Mouse (Mus musculus) CD4-positive helper T cell, adult 2 months (primary cell): ENCODE results near the gene Cgnl1.
A peak's percentile ranks its signal among the peaks of the same experiment; 100 is the strongest.

ENCODE experiments used
- DNase-seq: peaks from one replicate; pipeline ENCODE4 v3.0.0-alpha.2; 2012; ENCODE audit warnings: low read depth, missing footprints, low spot score

The Cgnl1 gene

DNA sequence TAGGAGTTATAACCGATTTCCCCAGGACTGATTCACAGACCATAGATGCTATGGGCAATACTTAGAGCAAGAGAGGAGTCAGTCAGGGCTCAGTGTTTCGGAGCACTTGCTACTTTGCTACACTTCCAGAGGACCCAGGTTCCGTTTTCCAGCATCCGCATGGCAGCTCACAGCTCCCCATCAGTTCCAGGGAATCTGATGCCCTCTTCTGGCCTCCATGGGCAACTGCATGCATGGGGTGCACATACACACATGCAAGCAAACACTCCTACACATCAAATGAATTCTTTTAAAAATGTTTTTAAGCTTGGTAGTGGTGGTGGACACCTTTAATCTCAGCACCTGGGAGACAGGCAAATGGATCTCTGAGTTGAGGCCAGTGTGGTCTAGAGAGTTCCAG lies 98.9 kb downstream of the Cgnl1 start:
- DNase-seq = no peak

DNA sequence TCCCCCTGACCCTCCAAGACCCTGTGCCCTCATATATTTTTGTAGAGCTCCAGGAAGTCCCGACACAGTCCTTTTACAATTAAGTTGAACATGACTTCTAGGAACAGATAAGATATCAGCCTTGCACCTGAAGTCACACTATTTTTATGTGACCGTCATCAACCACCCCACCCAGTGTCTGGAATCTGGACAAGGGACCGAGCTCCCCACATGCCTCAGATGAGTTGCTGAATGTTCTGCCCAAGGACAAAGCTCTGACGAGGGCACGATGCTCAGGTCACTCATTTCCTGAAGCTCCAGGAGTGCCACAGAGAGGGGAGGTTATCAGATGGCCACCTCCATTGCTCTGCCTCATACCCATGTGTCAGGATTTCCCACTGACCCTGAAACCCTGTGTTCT lies 100.7 kb downstream of the Cgnl1 start:
- no peak for DNase-seq

DNA sequence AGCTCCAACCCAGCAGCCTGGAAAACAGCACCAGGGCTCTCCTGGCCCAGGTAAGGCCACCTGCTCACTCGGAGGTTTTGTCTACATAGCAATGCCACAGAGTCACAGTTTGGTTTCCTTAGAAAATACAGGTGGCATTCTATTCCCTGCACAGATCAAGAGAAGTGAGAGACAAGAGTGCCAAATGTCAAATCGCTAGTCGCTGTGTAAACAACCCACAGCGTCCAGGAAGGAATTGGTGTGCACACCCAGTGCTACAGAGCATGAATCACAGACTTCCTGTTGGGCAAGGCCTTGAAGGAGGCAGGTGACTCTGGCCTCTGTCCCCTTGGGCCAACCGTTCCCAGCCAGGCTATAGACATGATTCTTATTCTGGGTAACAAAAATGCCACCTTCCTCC lies 103.8 kb downstream of the Cgnl1 start:
- no peak for DNase-seq

DNA sequence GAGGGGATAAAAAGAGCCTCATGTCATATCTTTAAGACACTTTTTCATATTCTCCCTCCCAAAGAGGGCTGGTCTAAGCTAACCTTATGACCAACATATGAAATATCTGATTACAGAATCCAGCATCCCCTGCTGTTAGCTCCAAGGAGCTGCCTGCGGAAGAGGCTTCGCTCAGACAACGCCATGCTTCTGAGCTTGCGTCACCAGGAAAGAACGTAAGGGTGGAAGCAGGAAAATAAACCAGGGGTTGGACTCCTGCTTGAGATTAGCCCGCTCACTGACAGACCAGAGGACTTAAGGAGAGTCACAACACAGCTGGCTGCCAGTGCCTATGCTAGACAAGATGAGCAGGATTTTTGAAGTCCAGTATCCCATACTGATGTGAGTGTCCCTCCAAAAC lies 105.0 kb downstream of the Cgnl1 start:
- no peak for DNase-seq

DNA sequence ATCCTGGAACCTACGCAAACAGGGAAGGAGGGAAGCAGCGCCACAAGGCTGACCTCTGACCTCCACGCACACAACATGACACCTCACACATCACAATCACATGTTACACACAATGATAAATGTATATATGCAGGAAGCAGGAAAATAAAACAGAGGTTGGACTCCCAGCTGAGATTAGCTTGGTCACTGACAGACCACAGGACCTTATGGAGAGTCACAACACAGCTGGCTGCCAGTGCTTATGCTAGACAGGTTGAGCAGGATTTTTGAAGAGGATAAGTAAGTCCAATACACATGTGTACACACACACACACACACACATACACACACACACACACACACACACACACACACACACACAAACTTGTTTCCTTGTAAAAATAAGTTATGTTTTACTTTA lies 105.9 kb downstream of the Cgnl1 start:
- DNase-seq = no peak

DNA sequence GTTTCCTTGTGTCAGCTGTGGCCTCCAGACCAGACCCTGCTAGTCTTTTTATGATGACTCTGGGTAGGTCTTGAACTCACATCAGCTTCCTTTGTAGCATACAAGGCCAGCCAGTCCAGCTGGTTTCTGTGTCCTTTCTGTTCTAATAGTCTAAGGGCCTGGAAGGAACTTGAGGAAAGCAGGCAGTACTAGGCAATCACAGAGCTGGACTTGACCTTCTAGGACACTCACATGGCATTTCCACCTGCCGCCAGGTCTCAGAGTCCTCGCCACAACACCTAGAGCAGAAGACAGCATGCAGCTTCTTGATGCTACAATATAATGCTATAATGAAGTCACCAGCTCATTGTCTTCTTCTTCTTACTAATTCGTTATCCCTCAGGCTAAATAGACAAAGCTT lies 106.5 kb downstream of the Cgnl1 start:
- no peak for DNase-seq

DNA sequence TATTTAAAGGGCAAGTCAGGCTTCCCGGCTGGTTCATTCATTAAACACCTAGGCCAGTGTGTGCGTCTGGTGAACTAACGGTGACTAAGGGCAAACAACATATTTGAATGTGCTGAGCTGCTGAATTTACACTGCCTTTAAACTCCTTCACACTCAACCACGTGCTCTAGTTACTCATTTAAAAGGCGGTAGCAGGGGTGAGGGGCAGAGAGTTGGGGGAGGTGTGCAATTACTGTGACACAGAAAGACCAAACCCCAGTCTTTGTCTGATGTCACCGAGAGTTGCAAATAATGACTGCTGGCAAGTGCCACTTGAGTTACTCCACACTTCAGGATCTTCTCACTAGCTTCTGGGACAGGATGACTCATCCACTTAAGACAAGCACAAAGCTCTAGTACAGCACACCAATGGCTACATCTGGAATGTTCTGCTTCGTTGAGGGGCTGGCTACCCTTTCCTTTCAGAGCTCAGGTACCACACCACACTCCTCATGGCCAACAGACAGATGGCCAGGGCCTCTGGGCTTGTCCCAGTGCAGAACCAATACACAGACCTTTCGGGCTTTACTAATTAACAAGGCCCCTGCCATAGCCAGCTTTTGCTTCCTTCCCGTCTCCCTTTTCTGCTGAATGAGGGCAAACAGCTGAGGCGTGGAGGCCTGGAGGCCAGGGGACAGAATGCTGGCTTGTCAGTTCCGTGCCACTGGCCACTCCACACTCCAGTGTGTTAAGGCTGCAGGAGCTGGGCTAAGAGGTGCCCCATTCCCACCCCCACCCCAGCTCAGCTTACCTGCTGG lies 107.8 kb downstream of the Cgnl1 start:
- no peak for DNase-seq

DNA sequence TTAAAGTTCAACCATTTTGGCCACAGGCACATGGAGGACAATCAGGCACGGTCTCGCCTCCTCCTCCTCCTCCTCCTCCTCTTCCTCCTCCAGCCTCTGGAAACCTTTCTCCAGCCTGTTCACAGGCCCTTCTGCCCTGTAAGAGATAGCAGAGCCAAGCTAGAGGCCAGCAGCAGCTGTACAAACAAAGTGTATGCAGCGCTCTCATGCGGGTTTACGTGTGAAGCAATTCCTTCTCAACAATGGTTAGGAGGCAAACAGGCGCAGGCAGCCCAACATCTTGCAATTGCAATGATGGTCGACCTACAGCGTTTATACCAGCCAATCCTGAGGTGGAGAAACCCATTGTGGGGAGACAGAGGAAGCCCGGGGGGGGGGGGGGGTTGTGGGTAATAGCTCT lies 110.9 kb downstream of the Cgnl1 start:
- no peak for DNase-seq

DNA sequence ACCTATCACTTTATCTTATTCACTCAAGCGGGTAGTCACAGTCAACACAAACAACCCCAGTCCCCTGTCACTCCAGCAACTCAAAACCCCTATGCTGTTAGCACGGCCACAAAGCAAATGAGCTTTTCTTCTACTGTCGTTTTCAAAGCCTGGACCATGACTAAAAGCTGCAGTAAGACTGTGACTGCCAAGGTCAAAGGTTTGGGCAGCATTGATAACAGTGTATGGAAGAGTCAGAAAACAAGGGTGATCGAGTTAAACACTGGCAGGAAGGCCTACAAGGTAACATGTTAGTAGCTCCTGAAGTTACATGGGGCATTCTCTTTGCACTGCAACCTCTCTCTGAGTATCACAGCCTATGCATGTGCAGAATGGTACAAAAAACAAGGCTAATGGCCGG lies 111.7 kb downstream of the Cgnl1 start:
- DNase-seq = no peak

DNA sequence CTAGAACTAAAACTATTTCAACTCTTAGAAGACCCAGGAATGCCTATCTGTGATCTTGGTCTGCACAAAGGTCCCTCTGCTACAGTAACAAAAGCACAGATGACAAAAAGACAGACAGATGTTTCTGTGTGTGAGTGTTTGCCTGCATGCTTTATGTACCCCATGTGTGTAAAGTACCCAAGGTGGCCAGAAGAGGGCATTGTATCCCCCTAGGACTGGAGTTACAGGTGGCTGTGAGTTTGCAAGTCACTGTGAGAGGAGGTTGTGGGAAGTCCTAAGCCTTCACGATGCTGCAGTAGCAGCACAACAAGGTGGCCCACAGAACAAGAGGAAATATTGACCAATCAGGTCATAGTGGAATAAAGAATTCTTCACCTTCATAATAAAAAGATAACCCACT lies 114.2 kb downstream of the Cgnl1 start:
- no peak for DNase-seq

DNA sequence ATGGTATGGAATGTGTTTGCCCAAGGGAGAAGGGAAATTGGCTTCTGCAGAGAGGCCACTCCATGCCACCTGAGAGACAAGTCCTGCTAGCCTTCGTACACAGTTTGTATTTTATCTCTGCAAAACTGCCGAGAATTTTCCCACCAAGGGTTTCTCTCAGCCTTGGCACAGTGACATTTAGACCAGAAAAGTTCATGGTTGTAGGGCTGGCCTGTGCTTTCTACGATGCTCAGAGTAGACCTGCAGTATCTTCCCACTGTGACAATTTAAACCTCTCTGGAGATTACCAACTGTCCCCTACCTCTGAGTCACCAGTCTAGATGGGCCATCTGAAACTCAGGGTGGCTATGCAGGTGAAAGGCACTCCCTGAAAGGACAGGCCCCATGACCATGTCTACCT lies 116.5 kb downstream of the Cgnl1 start:
- DNase-seq = no peak

DNA sequence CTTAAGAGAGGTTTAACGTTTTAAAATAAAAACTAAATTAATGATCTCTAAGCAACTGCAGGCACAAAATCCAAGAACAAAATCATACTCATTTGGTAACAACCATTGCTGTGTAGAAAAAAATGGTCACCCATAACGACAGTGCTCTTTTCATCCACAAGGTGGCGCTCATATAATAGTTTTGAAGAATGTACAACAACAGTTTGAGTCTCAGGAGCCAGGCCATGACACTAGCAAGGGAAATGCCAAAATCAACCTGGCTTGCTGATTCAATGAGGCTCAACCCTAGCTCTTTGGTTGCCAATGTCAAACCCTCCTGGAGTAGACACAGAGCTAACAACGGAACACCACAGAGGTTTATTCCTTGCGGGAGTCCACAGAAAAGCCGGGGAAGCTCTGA lies 125.3 kb downstream of the Cgnl1 start:
- peak; percentile 39 for DNase-seq

DNA sequence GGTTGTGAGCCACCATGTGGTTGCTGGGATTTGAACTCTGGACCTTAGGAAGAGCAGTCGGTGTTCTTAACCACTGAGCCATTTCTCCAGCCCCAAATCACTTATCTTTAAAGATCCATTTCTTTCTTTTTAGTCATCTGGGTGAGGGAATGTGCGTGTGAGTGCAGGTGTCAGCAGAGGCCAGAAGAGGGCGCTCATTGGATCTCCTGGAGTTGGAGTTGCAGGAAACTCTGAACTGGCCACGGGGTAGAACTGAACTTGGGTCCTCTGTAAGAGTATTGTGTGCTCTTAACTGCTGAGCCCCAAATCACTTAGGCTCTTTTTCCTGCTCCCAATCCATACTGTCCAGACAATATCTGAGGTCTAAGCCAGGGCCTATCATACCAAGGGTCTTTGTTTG lies 127.8 kb downstream of the Cgnl1 start:
- DNase-seq = no peak

DNA sequence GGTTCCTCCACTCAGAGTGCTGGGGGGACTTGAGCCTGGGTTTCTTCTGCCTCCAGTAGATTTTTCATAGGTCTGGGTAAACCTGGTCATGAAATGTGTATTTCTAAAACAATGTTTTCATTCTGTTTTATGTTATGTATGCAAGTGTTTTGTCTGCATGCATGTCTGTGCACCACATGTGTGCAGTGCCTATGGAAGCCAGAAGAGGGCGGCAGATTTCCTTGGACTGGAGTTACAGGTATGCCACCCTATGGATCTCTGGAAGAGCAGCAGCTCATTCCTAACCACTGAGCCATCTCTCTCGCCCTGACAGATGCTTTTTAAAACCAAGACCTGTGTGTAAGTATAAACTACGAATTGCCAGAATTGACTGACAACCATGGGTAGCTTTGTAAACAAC lies 129.1 kb downstream of the Cgnl1 start:
- DNase-seq = no peak

DNA sequence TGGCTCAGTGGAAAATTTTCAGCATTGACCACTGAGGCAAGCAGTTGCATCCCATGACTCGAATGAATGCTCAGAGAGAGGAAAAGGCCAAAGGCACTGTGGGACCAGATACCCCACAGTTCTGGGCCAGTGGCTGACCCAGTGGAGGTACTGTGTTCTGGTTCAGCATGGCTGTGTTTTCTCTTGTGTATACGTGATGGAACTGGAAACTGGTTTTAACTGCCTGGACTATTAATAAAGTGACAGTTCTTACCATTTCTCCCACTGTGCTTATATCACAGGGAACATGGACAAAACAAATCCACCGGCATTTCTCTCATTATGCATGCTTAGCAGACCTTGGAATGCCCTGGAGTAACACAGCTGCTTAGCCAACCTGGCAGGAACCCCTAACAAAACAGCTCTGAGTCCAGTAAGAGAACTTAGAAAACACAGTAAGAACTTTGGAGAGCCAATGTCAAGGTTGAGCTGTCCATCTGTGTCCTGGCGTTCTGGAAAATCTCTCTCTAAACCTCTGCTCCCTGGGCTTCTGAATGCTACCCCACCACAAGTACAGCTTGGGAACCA lies 131.0 kb downstream of the Cgnl1 start:
- DNase-seq = no peak

DNA sequence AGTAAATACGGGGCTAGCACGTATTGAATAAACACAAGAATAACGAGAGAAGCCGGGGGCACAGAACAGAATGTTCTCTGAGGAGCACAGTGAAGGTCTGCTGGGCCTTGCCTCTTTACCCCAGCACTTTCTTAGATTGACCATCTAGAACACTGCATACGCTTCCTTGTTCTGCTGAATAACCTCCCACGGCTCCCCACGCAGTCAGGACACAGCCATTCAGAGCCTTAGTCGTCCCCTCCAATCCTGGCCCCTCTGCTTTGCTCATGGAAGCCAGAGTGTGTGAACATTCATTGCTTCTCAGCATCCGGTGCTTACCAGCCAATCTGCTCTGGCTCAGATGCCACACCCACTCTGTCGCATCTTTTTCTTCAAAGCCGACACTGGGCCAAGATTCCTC lies 133.2 kb downstream of the Cgnl1 start:
- no peak for DNase-seq

DNA sequence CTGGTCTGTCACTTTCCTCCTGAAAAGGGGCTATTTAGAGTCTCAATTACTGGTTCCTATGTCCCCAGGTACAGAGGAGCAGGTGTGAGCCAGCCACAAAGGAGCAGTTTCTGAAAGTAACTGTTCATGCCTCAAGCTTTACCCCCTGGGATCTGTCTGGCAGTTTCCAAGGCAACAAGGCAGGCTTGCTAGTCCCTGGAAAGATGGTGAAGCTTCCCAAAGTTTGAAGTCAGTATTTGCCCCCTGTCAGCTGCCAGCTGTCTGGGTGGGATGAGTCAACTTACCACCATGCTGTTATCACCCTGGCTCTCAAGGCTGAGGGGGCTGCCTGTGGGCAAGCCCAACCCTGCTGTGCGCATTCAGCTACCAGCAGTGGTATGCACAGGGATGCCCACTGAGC lies 134.5 kb downstream of the Cgnl1 start:
- no peak for DNase-seq

DNA sequence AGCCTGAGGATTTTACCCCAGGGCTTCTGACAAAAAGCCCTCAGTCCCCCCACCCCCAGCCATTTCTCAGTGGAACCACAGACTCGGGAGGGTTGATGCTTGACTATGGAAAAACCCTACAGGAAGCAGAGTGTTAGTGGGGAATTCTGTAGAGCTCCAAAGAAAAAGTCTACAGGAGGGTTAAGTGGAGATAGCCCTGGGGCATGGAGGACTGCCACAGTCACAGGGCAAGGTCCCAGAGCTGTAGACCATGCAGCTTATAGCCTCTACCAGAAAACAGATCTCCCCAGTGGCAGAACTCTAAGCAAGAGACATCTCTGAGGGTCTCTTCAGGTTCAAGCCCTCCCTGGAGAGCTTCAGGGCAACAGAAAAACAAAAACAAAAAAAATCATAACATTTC lies 135.8 kb downstream of the Cgnl1 start:
- no peak for DNase-seq

DNA sequence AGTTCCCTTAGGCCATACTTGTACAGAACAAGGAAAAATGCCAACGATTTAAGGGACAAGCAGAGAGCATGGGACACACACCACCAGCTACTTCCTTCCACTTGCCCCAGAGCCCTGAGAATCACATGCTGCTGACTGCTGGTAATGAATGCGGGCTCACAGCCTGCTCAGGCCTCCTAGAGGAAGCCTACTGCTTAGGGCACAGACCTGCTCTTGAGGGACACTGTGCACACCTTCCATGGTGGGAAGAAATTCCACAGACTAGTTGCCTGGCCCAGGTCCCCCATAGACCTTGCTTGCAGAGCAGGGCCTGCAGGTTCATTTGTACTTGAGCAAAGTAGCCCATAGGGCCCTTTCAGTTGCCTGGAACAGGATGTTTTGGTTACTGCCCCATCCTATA lies 136.5 kb downstream of the Cgnl1 start:
- DNase-seq = no peak

DNA sequence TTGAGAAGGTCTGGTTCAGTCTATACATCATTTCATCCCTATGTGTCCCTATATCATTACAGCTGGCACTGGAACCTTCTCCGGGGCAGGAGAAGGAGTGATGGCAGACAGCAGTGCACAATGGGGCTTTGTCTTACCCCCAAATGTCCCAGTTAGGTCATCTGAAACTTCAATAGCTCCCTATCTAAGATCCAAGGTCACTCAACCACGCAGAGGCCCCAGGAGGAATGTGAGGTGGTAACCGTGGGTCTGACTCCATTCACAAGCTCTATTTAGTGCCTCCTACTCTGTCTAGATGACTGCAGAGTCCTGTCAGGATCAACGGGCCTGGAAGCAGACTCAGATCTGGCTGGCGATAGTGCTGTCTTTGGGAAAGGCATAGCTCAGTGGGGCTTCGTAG lies 142.5 kb downstream of the Cgnl1 start:
- no peak for DNase-seq

DNA sequence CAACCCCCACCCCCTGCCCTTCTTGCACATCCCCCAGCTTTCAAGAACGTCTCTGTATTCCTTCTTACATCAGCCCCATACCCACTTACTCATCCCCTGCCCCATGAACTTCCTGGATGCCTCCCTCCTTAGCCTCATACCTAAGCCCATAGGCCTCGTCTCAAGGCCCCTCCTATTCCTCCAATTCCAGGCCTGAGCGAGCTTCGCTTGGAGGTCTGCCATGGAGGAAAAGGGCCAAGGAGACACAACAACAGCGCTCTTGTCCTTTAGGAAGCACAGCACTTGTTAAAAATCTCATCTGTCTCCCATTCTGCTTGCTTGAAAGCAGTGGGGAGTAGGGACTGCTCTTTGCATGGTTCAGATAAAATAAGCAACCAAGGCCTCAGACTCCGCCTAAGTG lies 143.1 kb downstream of the Cgnl1 start:
- no peak for DNase-seq

DNA sequence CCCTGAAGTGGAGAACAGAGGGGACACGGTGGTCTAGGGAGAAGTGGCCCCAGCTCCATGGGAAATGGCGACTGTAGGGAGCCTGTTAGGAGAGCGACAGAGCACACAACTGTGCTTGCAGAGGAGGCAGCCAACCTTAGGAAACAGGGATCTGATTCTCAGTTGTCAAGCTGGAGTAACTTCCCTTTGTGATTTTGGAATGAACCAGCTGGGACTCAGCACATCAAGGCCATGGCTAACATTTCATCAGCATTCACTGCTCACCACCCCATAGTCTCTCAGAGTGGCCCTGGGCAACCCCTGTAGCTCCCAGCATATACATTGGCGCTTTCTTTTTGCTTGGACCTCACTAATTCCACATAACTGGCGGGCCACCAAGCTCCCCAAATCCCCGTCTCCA lies 145.4 kb downstream of the Cgnl1 start:
- DNase-seq = no peak

DNA sequence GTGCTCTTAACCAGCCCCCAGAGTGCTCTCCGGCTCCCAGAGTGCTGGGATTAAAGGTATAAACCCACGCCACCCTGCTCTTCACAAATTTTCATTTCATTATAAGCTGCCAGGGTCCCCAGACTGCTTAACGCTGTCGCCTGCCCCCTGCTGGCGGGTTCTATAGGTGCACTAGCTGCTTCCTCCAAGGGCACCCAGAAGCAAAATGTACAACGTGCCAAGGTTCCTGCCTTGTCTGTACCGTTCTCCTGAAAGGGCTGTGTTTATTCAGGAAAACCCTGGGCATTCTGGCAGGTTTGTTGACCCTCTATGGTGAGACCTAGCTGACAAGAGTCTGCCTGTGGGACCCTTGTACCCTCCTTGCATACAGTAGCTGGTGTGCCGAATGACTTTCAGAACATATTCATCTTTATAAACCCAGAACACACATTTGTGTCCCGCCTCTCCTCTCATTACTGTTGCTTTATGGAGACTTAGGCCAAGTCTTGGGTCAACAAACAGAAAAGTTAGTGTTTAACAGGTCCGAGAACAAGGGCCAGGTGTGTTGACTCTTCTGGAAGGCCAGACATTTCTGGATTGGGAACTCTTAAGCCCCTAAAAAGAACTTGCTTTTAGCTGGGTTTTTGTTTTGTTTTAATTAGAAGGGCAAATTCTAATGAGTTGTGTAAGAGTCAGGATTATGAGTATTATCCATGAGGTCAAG lies 146.5 kb downstream of the Cgnl1 start:
- peak; percentile 45 for DNase-seq
